Mouse (Mus musculus): ENCODE measurements around the gene Hdac9. TPM values are rescaled to one million over a fixed set of nuclear protein-coding genes. Genes with fewer than 3 reads are reported as not detected.

The Hdac9 gene
- total and polyA plus RNA-seq, 3 experiments, result 0.03 to 0.19 TPM; not detected in 1

DNA sequence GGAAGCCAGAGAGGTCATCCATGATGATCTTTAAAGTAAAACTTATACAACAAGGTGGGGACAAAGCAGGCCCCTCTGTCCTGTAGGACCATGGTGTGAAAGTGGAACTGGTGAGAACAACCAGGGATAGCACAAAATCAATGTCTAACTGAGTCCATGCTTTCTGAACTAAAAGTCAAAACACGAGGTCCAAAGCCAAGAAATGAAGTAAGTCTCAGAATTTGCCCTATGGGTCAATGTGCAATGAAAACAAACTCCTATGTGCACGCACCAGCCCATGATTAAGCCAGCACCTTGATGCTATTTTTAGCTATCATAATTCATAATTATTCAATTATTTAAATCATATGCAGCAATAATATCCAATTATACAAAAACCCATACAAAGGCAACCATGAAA, 196.0 kb downstream of the Hdac9 start:
- no peaks in the 10 kb centered on the region for H3K9me3 ChIP-seq (replicated peaks; ENCODE audit: insufficient read depth, low read length)
- no peaks in the 10 kb centered on the region for H3K4me1 ChIP-seq (ENCODE audit: control insufficient read depth in 1 of 2, insufficient read depth in 2 of 2, low read length in 2 of 2)
- TF ChIP-seq ETS1 (IDR thresholded peaks at IDR 0.05; ENCODE audit: low read depth, low read length), result no peak
- no peak for TF ChIP-seq TCF12 (IDR thresholded peaks at IDR 0.05; ENCODE audit: low read depth, low read length)
- TF ChIP-seq KAT2A (conservative IDR thresholded peaks at IDR 0.05; ENCODE audit: low read depth, low read length), result no peak
- TF ChIP-seq RCOR1 (IDR thresholded peaks at IDR 0.05; ENCODE audit: low read depth, low read length), result no peak
- TF ChIP-seq ZC3H11A (IDR thresholded peaks at IDR 0.05; ENCODE audit: low read depth, low read length), result no peak
- TF ChIP-seq EP300 (IDR thresholded peaks at IDR 0.05; ENCODE audit: low read depth in 1 of 2, low read length in 2 of 2), result no peak
- no peak for TF ChIP-seq CTCF (IDR thresholded peaks at IDR 0.05 in 2 of 3, conservative IDR thresholded peaks at IDR 0.05 in 1 of 3; ENCODE audit: control insufficient read depth in 1 of 3, insufficient read depth in 1 of 3, low read depth in 2 of 3, low read length in 3 of 3, poor library complexity in 1 of 3, severe bottlenecking in 1 of 3)
- no peak for TF ChIP-seq SIN3A (IDR thresholded peaks at IDR 0.05; ENCODE audit: low read length)
- TF ChIP-seq POLR2A (IDR thresholded peaks at IDR 0.05; ENCODE audit: control insufficient read depth in 1 of 2, insufficient read depth in 1 of 2, low read depth in 1 of 2, low read length in 2 of 2, poor library complexity in 1 of 2), result no peak
- TF ChIP-seq CHD1 (IDR thresholded peaks at IDR 0.05; ENCODE audit: low read depth, low read length), result no peak
- TF ChIP-seq MYC (IDR thresholded peaks at IDR 0.05; ENCODE audit: low read depth, low read length), result no peak
- TF ChIP-seq HCFC1 (IDR thresholded peaks at IDR 0.05; ENCODE audit: low read depth, low read length), result no peak
- TF ChIP-seq SMC3 (IDR thresholded peaks at IDR 0.05; ENCODE audit: low read depth, low read length), result no peak
- H3K27me3 ChIP-seq (ENCODE audit: control insufficient read depth in 1 of 2, insufficient read depth in 2 of 2, low read length in 2 of 2), result no peaks in the 10 kb centered on the region
- H3K36me3 ChIP-seq (ENCODE audit: control insufficient read depth in 1 of 2, insufficient read depth in 2 of 2, low read length in 2 of 2), result no peaks in the 10 kb centered on the region
- no peaks in the 10 kb centered on the region for H3K79me2 ChIP-seq (ENCODE audit: control insufficient read depth, insufficient read depth, low read length, poor library complexity)
- DNase-seq (ENCODE audit: low read depth, low spot score), result no peak
- H3K9ac ChIP-seq (ENCODE audit: control insufficient read depth, low read depth, low read length, poor library complexity, severe bottlenecking), result no peak overlapping the region
- H3K4me3 ChIP-seq (ENCODE audit: control insufficient read depth in 1 of 2, insufficient read depth in 1 of 2, low read depth in 2 of 2, low read length in 2 of 2), result no peak overlapping the region
- no peak overlapping the region for H3K27ac ChIP-seq (ENCODE audit: control insufficient read depth, low read depth, low read length)

DNA sequence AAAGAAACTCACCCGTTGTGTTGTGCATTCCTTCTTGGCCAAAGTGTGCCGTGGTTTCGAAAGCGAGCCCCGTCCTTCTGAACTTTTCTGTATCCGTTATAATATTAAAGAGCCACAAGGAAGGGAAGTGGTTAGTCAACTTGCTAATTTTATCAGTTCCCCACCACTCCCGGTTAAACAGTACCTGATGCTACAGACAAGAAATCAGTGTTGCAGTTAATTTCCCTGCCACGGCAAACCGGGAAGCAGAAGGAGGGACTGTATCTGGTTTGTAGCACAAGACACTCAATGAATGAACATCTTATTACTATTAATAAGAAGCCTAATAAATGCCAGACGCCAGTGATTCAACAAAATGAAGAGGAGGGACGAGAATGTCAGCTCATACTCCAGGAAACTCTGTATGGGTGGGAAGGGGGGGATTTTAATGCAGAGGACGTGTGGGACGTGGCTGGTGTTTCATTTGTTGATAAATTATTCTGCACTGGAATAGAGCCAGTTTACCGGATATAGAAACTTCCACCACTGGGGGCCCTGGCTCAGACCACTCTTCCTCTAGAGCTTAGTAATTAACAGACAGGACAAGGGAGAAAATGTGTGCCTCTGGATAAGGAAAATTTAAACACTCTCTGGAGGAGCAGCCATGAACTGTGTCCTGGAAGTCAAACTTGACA, 202.5 kb downstream of the Hdac9 start:
- H3K27me3 ChIP-seq (ENCODE audit: control insufficient read depth in 1 of 2, insufficient read depth in 2 of 2, low read length in 2 of 2), result no peaks in the 10 kb centered on the region
- no peak for DNase-seq (ENCODE audit: low read depth, low spot score)
- no peak for TF ChIP-seq HCFC1 (IDR thresholded peaks at IDR 0.05; ENCODE audit: low read depth, low read length)
- TF ChIP-seq ETS1 (IDR thresholded peaks at IDR 0.05; ENCODE audit: low read depth, low read length), result no peak
- no peaks in the 10 kb centered on the region for H3K9me3 ChIP-seq (replicated peaks; ENCODE audit: insufficient read depth, low read length)
- H3K36me3 ChIP-seq (ENCODE audit: control insufficient read depth in 1 of 2, insufficient read depth in 2 of 2, low read length in 2 of 2), result no peaks in the 10 kb centered on the region
- no peaks in the 10 kb centered on the region for H3K79me2 ChIP-seq (ENCODE audit: control insufficient read depth, insufficient read depth, low read length, poor library complexity)
- no peak overlapping the region for H3K27ac ChIP-seq (ENCODE audit: control insufficient read depth, low read depth, low read length)
- no peak overlapping the region for H3K9ac ChIP-seq (ENCODE audit: control insufficient read depth, low read depth, low read length, poor library complexity, severe bottlenecking)
- no peak overlapping the region for H3K4me3 ChIP-seq (ENCODE audit: control insufficient read depth in 1 of 2, insufficient read depth in 1 of 2, low read depth in 2 of 2, low read length in 2 of 2)
- H3K4me1 ChIP-seq (ENCODE audit: control insufficient read depth in 1 of 2, insufficient read depth in 2 of 2, low read length in 2 of 2), result no peaks in the 10 kb centered on the region

DNA sequence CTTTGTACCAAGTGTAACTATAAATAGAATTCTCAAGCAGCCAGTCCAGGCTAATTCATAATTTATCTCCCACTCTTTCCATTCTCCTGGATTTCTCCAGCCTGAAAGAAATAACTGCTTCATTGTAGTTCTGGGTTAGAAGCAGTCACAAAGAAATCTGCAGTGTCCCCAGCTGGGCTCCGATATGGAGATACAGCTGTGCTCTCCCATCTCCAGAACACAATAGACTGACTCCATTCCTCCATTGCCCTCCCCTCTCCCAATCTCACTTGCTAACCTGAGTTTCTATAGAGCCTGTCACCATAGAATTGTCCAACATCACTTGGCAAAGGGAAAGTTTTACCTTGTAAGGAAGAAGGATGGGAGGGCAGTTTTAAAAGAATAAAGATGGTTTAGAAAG, 218.9 kb downstream of the Hdac9 start:
- Histone ChIP-seq H3K27ac (ENCODE audit: control insufficient read depth, low read depth, low read length) (no peak overlapping the region), H3K4me1 (ENCODE audit: control insufficient read depth in 1 of 2, insufficient read depth in 2 of 2, low read length in 2 of 2) (no peaks in the 10 kb centered on the region), H3K9ac (ENCODE audit: control insufficient read depth, low read depth, low read length, poor library complexity, severe bottlenecking) (no peak overlapping the region), H3K4me3 (ENCODE audit: control insufficient read depth in 1 of 2, insufficient read depth in 1 of 2, low read depth in 2 of 2, low read length in 2 of 2) (no peak overlapping the region), H3K79me2 (ENCODE audit: control insufficient read depth, insufficient read depth, low read length, poor library complexity) (no peaks in the 10 kb centered on the region), H3K9me3 (replicated peaks; ENCODE audit: insufficient read depth, low read length) (no peaks in the 10 kb centered on the region), H3K27me3 (ENCODE audit: control insufficient read depth in 1 of 2, insufficient read depth in 2 of 2, low read length in 2 of 2) (no peaks in the 10 kb centered on the region), H3K36me3 (ENCODE audit: control insufficient read depth in 1 of 2, insufficient read depth in 2 of 2, low read length in 2 of 2) (no peaks in the 10 kb centered on the region)
- TF ChIP-seq USF2 (IDR thresholded peaks at IDR 0.05; ENCODE audit: borderline replicate concordance in 1 of 2, insufficient read depth in 1 of 2, low read depth in 1 of 2, low read length in 2 of 2), result no peak
- no peak for TF ChIP-seq RAD21 (IDR thresholded peaks at IDR 0.05; ENCODE audit: low read depth, low read length)
- no peak for TF ChIP-seq HCFC1 (IDR thresholded peaks at IDR 0.05; ENCODE audit: low read depth, low read length)
- TF ChIP-seq UBTF (IDR thresholded peaks at IDR 0.05; ENCODE audit: borderline replicate concordance, insufficient read depth, low read depth, low read length), result no peak
- no peak for TF ChIP-seq ZMIZ1 (IDR thresholded peaks at IDR 0.05; ENCODE audit: low read depth, low read length)
- TF ChIP-seq MAFK (IDR thresholded peaks at IDR 0.05; ENCODE audit: borderline replicate concordance, low read depth, low read length), result no peak
- no peak for DNase-seq (ENCODE audit: low read depth, low spot score)
